Mouse (Mus musculus): ENCODE measurements around the gene 4930563M21Rik.
A peak's percentile ranks its signal among the peaks of the same experiment; 100 is the strongest.
"Not testable (repeated sequence)": the region's sequence is repeated elsewhere in the genome, so short reads cannot be mapped to it uniquely, and the experiment has no call there.

4930563M21Rik gene

GRCm38 (mm10) chr9:56010450-56010849, at the start of gene 4930563M21Rik:
Gene 4930563M21Rik, minus strand, starts transcription at chr9:56010550.
- DNase-seq (ENCODE audit: low spot score in 2 of 2) = no peak

DNA sequence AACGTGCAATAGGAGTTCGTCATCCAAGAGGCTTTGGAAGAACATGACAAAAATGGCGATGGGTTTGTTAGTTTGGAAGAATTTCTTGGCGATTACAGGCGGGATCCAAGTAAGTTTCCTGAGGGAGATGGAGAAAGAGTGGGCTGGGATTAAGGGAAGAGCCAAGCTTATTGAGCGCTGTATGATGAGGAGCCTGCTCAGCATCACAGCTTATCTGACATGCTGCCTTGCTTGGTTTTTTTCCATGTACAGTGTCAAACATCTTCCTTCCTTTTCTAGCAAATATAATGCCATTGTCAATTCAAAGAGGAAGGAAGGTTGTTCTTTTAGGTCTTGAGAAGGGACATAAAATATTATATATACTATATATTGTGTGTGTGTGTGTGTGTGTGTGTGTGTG, 45.8 kb upstream of the 4930563M21Rik start:
- no peak for DNase-seq (ENCODE audit: low spot score in 2 of 2)

GRCm38 (mm10) chr9:56053796-56054195, 43.4 kb upstream of the 4930563M21Rik start:
- DNase-seq (ENCODE audit: low spot score in 2 of 2) = no peak

DNA sequence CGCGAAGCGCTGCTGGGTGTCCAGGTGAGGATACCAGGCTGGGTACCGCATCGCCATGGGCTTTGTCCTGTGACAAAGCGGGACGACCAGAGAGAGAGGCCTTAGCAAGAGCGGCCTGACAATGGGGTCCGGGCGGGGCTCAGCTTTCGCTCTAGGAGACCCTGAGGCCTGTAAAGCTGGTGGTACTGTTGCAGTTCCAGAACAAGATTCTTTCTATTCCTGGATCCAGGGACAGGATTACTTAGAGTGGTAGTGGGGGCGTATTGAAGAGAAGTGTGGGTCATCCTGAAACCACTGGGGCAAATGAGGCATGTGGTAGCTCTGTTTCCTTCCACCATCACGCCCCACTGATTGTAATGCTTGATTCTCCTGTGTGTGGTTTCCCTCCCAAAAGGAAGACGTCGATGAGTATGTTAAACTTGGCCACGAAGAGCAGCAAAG, 31.9 kb upstream of the 4930563M21Rik start:
- no peak for DNase-seq (ENCODE audit: low spot score in 2 of 2)

DNA sequence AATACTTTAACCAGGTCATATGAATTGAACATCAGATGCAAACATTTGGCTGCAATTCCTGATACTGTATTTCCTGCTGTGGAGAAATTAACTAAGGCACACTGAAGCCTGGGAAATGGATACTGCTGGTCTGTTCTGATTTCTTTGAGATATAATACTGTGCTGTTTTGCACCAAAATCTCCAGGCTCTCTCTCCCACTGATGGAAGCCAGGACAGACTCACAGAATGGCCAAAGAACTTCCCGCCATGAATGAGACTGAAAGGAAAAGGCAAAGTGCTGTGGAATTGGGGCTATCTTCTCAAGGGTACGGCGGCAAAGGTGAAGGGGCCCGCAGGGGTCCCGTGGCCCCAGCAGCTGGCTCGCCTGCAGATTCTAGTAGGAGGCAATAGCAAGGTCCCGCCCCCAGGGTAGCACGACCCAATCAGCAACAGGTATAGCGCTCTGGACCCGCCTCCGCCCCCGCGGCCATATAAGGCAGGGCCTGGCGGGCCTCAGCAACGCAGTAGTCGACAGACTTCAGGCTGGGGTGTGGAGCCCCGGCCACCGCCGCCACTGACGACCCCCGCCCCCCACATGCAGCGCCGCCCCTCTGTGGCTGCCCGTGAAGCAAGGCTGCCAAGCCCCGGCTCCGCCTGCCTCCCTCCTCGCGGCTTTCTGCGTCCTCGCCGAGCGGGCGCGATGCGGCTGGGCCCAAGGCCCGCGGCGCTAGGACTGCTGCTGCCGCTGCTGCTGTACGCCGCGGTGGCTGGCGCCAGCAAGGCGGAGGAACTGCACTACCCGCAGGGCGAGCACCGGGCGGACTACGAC, 31.2 kb upstream of the 4930563M21Rik start, which contains the start of gene Rcn2:
TSS of gene Rcn2 (plus strand) at position 474 of the 809 bp plus-strand sequence.
- peak; percentile 94 to 98 for DNase-seq (ENCODE audit: low spot score in 2 of 2)

DNA sequence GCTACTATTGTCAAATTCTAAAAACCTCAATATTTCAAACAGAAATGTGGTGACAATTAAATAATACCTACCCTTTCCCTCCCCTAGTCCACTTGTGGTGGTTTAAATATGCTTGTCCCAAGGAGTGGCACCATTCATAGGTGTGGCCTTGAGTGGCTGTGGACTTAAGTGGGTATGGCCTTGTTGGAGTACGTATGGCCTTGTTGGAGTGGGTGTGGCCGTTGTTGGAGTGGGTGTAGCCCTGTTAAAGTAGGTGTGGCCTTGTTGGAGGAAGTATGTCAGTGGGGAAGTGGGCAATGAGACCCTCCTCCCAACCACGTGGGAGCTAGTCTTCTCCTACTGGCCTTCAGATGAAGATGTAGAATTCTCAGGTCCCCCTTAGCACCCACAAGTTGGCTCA, 21.9 kb upstream of the 4930563M21Rik start:
- no peak for DNase-seq (ENCODE audit: low spot score in 2 of 2)

- DNase-seq (ENCODE audit: low spot score in 2 of 2) = no peak
Measured at GRCm38 (mm10) chr9:56027292-56027691, 16.9 kb upstream of the 4930563M21Rik start.

DNA sequence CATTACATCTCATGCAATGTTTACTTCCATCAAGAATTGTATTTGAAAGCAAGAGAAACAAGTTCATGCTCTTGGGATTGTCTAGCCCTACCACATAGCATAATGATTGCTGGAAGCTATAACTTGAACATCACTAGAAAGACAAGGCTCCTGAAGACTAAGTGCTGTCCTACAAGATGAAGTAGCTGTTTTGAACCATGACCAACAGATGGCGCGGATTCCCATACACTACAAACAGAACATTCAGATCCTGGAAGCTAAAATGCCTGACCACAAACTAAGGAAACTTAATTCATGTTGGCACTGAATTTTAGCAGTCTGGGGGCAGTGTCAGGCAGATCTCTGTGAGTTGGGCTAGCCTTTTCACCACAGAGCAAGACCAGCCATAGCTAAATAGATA, 14.4 kb upstream of the 4930563M21Rik start:
- no peak for DNase-seq (ENCODE audit: low spot score in 2 of 2)

DNA sequence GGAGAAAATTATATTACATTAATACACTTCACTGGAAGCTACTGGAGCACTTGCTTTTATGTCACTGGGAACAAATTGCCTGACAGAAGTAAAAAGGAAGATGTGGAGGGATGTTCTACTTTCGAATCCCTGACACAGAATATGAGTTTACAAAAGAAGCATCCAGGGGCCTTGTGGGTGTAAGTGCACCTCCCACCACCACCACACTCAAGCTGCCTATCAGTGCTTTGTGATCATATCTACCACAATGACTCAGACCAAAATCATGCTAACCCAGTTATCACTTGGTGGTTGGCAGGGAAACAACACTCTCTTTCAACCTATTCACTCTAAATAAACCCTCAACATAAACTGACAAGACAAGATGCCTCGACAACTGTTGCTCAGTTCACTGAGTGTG, 5.7 kb downstream of the 4930563M21Rik start:
- DNase-seq (ENCODE audit: low spot score in 2 of 2) = not testable (repeated sequence)

- no peak for DNase-seq (ENCODE audit: low spot score in 2 of 2)
Measured at GRCm38 (mm10) chr9:55946819-55947218, 63.5 kb downstream of the 4930563M21Rik start.

DNA sequence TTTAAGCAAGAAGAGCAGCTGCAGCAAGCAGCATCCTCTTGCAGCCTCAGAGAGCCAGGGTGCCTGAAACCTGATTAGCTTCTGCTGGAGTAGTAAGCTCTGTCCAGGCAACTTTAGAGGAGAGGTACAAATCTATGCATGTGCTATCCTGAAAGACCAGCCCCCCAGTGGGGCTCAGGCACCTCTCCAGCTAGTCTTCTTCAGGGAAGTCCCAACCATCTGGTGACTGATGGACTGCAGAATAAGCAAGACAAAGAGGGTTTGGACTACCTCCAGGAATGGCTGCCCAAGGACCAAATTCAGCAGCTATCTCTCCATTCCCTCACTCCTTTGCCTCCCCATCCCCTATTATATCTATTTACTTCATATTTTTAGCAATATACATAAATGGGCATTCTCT, 69.0 kb downstream of the 4930563M21Rik start:
- DNase-seq (ENCODE audit: low spot score in 2 of 2) = no peak

DNA sequence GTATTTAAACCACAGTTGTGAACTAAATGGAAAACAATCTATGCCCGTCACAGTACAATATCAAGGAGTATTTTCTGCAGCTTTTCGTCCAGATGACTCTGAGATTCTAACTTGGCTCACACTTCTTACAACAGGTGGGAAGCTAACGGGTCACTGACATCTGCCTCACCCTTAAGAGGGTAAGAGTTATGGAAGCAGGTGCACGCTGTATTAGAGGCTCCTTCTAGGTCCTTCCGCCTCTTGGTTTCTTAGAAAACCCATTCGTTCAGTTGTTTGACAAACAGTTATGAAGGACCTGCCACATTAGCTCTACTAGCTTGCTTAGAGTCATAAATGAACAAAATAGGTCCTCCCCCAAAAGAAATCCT, 71.7 kb downstream of the 4930563M21Rik start:
- DNase-seq (ENCODE audit: low spot score in 2 of 2) = no peak

GRCm38 (mm10) chr9:55937664-55938617, 72.4 kb downstream of the 4930563M21Rik start, which contains the start of gene Scaper:
Gene Scaper, minus strand, starts transcription at chr9:55938119.
- peak; percentile 69 to 81 for DNase-seq (ENCODE audit: low spot score in 2 of 2)

- peak in 1 of 2 experiments; percentile 19 for DNase-seq (ENCODE audit: low spot score in 2 of 2)
Measured at GRCm38 (mm10) chr9:55937224-55937663, 73.1 kb downstream of the 4930563M21Rik start.

GRCm38 (mm10) chr9:55932482-55932881, 77.9 kb downstream of the 4930563M21Rik start:
- DNase-seq (ENCODE audit: low spot score in 2 of 2) = no peak

DNA sequence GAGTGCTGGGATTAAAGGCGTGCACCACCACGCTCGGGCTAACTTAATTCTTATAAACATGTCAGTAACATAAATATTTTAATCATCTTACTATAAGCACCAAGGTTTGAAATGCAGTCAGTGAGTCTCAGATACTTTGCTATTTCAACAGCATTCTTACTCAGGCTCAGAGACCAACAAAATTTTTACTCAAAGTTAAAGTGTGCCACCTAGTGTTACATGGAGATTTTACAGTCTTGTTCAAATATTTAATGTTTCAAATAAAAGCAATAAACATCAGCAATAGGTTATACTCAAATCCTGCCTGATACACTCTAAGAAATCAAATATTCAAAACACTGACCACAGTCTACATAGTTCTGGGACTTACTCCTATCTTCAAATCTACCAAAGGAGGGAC, 91.8 kb downstream of the 4930563M21Rik start:
- no peak for DNase-seq (ENCODE audit: low spot score in 2 of 2)

- no peak for DNase-seq (ENCODE audit: low spot score in 2 of 2)
Measured at GRCm38 (mm10) chr9:55916751-55917150, 93.6 kb downstream of the 4930563M21Rik start.

Data from urinary bladder, adult 18-20 months (tissue).